Mouse (Mus musculus) forebrain, postnatal 0 days (tissue): ENCODE results near the gene Megf6. TPM values are rescaled to one million over a fixed set of nuclear protein-coding genes. Genes with fewer than 3 reads are reported as not detected.
A peak's percentile ranks its signal among the peaks of the same experiment; 100 is the strongest.

ENCODE experiments used
- ATAC-seq: fragments of 200-750 bp; cut with Nextera tagmentation; 2 replicates; pipeline ENCODE4 v1.8.0; 2017; ENCODE audit warnings: mild to moderate bottlenecking, moderate library complexity
- DNase-seq: peaks from one replicate; pipeline ENCODE4 v3.0.0-alpha.2; 2015
- H3K27ac ChIP-seq: fragments of 300-500 bp; sonication (generic); 2 replicates; pipeline ENCODE4 v1.5.1; 2014; ENCODE audit warnings: low read depth, mild to moderate bottlenecking, antibody characterized with exemption, low read length, moderate library complexity, mixed read lengths
- H3K27me3 ChIP-seq: fragments of 300-500 bp; sonication (generic); 2 replicates; pipeline ENCODE4 v1.6.1; 2014; ENCODE audit warnings: mild to moderate bottlenecking, low read length, mixed read lengths; ENCODE audit not compliant: insufficient read depth
- H3K36me3 ChIP-seq: fragments of 300-500 bp; sonication (generic); 2 replicates; pipeline ENCODE4 v1.6.1; 2014; ENCODE audit warnings: mild to moderate bottlenecking, moderate library complexity; ENCODE audit not compliant: insufficient read depth
- H3K4me1 ChIP-seq: fragments of 300-500 bp; sonication (generic); 2 replicates; pipeline ENCODE4 v1.6.1; 2014; ENCODE audit warnings: antibody characterized with exemption; ENCODE audit not compliant: insufficient read depth
- H3K4me2 ChIP-seq: fragments of 300-500 bp; sonication (generic); 2 replicates; pipeline ENCODE4 v1.6.1; 2014; ENCODE audit warnings: low read depth, mild to moderate bottlenecking, moderate library complexity
- H3K4me3 ChIP-seq: fragments of 300-500 bp; sonication (generic); 2 replicates; pipeline ENCODE4 v1.5.1; 2014; ENCODE audit warnings: low read depth, low read length, mixed read lengths
- H3K9ac ChIP-seq: fragments of 300-500 bp; sonication (generic); 2 replicates; pipeline ENCODE4 v1.6.1; 2014; ENCODE audit warnings: mild to moderate bottlenecking
- H3K9me3 ChIP-seq: fragments of 300-500 bp; sonication (generic); 2 replicates; pipeline ENCODE4 v1.6.1; 2016; ENCODE audit warnings: low read length
- CTCF ChIP-seq: sonication (generic); IDR thresholded peaks from 2 replicates; pipeline ENCODE4 v1.5.1; 2016; ENCODE audit warnings: antibody characterized with exemption, control low read depth, low read depth
- WGBS: fragments of 180-500 bp; shearing (Covaris S2); extraction: QIAGEN DNeasy Blood & Tissue Kit; methylation state at CpG from one replicate; pipeline ENCODE4 v1.1.7; 2014; 5-methylcytosine and 5-hydroxymethylcytosine counted together
- polyA plus RNA-seq: library from polyadenylated mRNA; unstranded; fragments of >200 nt; fragmentation: Nextera tagmentation; extraction: Ambion mirVana; gene quantifications from 2 replicates; pipeline ENCODE4 v1.2.1, GENCODE M21; 2015
- total RNA-seq: library from RNA; depleted of rRNA; stranded (reverse); fragments of >200 nt; gene quantifications from 2 replicates; pipeline ENCODE4 v1.2.3, GENCODE M21; 2014

The Megf6 gene
- total and polyA plus RNA-seq, 2 experiments from 2014 or later, result 7.7 to 36.5 TPM

GRCm38 (mm10) chr4:154248092-154248805, 77.7 kb downstream of the Megf6 start:
- WGBS, result 74% methylated on average over 21 of the region's 21 CpGs
- TF ChIP-seq CTCF, result no peak
- no peak for ATAC-seq
- no peak overlapping the region for H3K4me3 ChIP-seq
- no peaks in the 10 kb centered on the region for H3K27me3 ChIP-seq
- H3K9ac ChIP-seq, result no peak overlapping the region
- peak; percentile 44 for DNase-seq
- H3K27ac ChIP-seq, result no peak overlapping the region
- H3K4me2 ChIP-seq, result no peak overlapping the region
- H3K36me3 ChIP-seq, result no peaks in the 10 kb centered on the region
- H3K9me3 ChIP-seq, result no peaks in the 10 kb centered on the region
- H3K4me1 ChIP-seq, result no peaks in the 10 kb centered on the region

GRCm38 (mm10) chr4:154249316-154249715, 78.8 kb downstream of the Megf6 start:
- DNase-seq, result peak; percentile 26
- Histone ChIP-seq H3K9me3 (no peaks in the 10 kb centered on the region), H3K4me3 (no peak overlapping the region), H3K36me3 (no peaks in the 10 kb centered on the region), H3K4me1 (no peaks in the 10 kb centered on the region), H3K9ac (peak overlapping the region; percentile 22; the same call in 1 of the 2 replicates), H3K27me3 (no peaks in the 10 kb centered on the region), H3K4me2 (no peak overlapping the region), H3K27ac (no peak overlapping the region)
- peak; percentile 30 for ATAC-seq
- 48% methylated on average over 8 of the region's 8 CpGs for WGBS
- no peak for TF ChIP-seq CTCF

DNA sequence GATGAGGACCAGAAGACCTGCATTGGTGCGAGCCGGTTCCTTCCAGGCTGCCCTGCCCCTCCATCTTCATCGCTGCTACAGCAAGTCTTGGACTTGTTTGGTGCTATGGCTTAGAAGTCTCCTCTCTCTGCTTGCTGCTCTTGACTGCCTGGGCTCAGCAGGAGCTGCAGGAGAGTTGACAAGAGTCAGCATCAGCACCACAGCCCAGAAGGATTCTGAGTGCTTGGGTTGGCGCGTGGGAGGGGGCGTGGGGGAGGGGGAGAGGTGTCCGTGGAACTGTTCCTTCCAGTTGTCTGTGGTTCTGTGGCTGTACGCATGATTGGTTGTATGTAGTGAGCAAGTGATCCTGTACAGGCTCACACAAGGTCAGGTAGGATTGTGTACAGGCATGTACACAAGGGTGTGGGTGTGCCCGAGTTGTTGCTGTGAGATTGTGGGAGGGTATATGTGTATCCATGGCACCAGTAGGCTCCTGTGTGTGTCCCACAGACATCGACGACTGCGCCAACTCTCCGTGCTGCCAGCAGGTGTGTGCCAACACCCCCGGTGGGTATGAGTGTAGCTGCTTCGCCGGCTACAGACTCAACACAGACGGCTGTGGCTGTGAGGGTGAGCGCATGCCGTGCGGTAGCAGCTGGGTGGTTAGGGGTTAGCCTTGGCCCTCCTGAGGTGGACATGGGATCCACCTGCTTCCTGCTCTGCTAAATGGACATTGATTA, 82.2 kb downstream of the Megf6 start:
- H3K4me1 ChIP-seq, result no peaks in the 10 kb centered on the region
- no peak for DNase-seq

DNA sequence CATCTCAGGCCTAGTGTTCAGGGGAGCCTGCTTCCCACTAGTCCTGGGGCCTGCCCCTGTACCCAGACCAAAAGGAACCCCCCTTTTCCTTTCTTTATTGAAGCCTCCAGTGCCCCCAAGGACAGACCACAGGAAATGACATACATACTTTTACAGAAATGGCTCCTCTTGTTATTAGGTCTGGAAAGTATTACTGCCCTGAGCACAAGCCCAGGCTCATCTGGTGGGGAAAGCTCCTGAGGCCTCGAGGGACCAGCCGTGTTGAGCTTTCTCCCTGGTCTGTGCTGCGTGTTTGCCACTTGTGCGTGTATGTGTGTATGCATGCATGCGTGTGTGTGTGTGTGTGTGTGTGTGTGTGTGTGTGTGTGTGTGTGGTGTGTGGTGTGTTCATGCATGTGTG, 90.2 kb downstream of the Megf6 start:
- Histone ChIP-seq H3K9ac (no peak overlapping the region), H3K27me3 (no peaks in the 10 kb centered on the region), H3K36me3 (peaks cover 4% of the 10 kb centered on the region; the same call in 1 of the 2 replicates), H3K4me1 (no peaks in the 10 kb centered on the region), H3K4me3 (no peak overlapping the region), H3K4me2 (no peak overlapping the region), H3K27ac (no peak overlapping the region), H3K9me3 (no peaks in the 10 kb centered on the region)
- 97% methylated on average over 5 of the region's 5 CpGs for WGBS
- ATAC-seq (no peak), DNase-seq (no peak)
- no peak for TF ChIP-seq CTCF

More for the DNA sequence above, 82.2 kb downstream of the Megf6 start:
- Histone ChIP-seq H3K9ac (no peak overlapping the region), H3K9me3 (no peaks in the 10 kb centered on the region), H3K4me2 (no peak overlapping the region), H3K27me3 (no peaks in the 10 kb centered on the region), H3K4me3 (no peak overlapping the region), H3K36me3 (no peaks in the 10 kb centered on the region), H3K27ac (no peak overlapping the region)
- ATAC-seq, result no peak
- no peak for TF ChIP-seq CTCF
- 82% methylated on average over 20 of the region's 20 CpGs for WGBS

- Histone ChIP-seq H3K4me1 (no peaks in the 10 kb centered on the region), H3K4me2 (no peak overlapping the region), H3K9me3 (no peaks in the 10 kb centered on the region), H3K27ac (no peak overlapping the region), H3K27me3 (no peaks in the 10 kb centered on the region), H3K36me3 (peaks cover 4% of the 10 kb centered on the region; the same call in 1 of the 2 replicates), H3K9ac (no peak overlapping the region), H3K4me3 (no peak overlapping the region)
- no peak for ATAC-seq
- no peak for DNase-seq
- no peak for TF ChIP-seq CTCF
- 57% methylated on average over 4 of the region's 4 CpGs for WGBS
Measured at GRCm38 (mm10) chr4:154262071-154262470, 91.5 kb downstream of the Megf6 start.

- no peaks in the 10 kb centered on the region for H3K9me3 ChIP-seq
- H3K4me2 ChIP-seq, result no peak overlapping the region
- no peaks in the 10 kb centered on the region for H3K4me1 ChIP-seq
- no peak for TF ChIP-seq CTCF
- peaks cover 4% of the 10 kb centered on the region; the same call in 1 of the 2 replicates for H3K36me3 ChIP-seq
- H3K9ac ChIP-seq, result no peak overlapping the region
- H3K4me3 ChIP-seq, result no peak overlapping the region
- no peak overlapping the region for H3K27ac ChIP-seq
- no peaks in the 10 kb centered on the region for H3K27me3 ChIP-seq
- 78% methylated on average over 6 of the region's 6 CpGs for WGBS
- DNase-seq (no peak), ATAC-seq (no peak)
Measured at GRCm38 (mm10) chr4:154267511-154267910, 97.0 kb downstream of the Megf6 start.

GRCm38 (mm10) chr4:154269520-154269919, 99.0 kb downstream of the Megf6 start:
- DNase-seq (no peak), ATAC-seq (no peak)
- no peak for TF ChIP-seq CTCF
- Histone ChIP-seq H3K9me3 (no peaks in the 10 kb centered on the region), H3K27me3 (no peaks in the 10 kb centered on the region), H3K4me1 (no peaks in the 10 kb centered on the region), H3K27ac (no peak overlapping the region), H3K36me3 (no peaks in the 10 kb centered on the region; the same call in 1 of the 2 replicates), H3K4me3 (no peak overlapping the region), H3K4me2 (no peak overlapping the region), H3K9ac (no peak overlapping the region)
- WGBS, result 56% methylated on average over 10 of the region's 10 CpGs
